Mouse (Mus musculus) brown adipose tissue, adult 24 weeks (tissue): ENCODE measurements around the gene Acp4. TPM values are rescaled to one million over a fixed set of nuclear protein-coding genes. Genes with fewer than 3 reads are reported as not detected.

Source experiments
- polyA plus RNA-seq: library from polyadenylated mRNA; stranded (reverse); fragments of >200 nt; gene quantifications from 2 replicates; pipeline ENCODE4 v1.2.4, GENCODE M21; 2012; ENCODE audit not compliant: missing spikeins, insufficient read depth, insufficient read length

Gene Acp4
- polyA plus RNA-seq, 1 experiment: not detected

Other genes with a start within 250 kb of the Acp4 start
- not detected in 2 replicates for gene Klk1b26, start 245.2 kb downstream of the Acp4 start, polyA plus RNA-seq
- not detected in 2 replicates for gene Klk1b27, start 205.1 kb downstream of the Acp4 start, polyA plus RNA-seq
- not detected in 2 replicates for gene Klk1b21, start 155.1 kb downstream of the Acp4 start, polyA plus RNA-seq
- not detected in 2 replicates for gene Klk1b22, start 144.7 kb downstream of the Acp4 start, polyA plus RNA-seq
- gene Klk1b16, start 120.6 kb downstream of the Acp4 start, polyA plus RNA-seq: not detected in 2 replicates
- not detected in 2 replicates for gene Klk1b24, start 69.1 kb downstream of the Acp4 start, polyA plus RNA-seq
- gene Klk1b3, start 59.2 kb downstream of the Acp4 start, polyA plus RNA-seq: not detected in 2 replicates
- not detected in 2 replicates for gene Klk1b4, start 49.9 kb downstream of the Acp4 start, polyA plus RNA-seq
- gene Klk1b5, start 41.4 kb downstream of the Acp4 start, polyA plus RNA-seq: not detected in 2 replicates
- not detected in 2 replicates for gene Klk1, start 32.0 kb downstream of the Acp4 start, polyA plus RNA-seq
- gene Gm36864, start 21.2 kb downstream of the Acp4 start, polyA plus RNA-seq: not detected in 2 replicates
- gene 1700028J19Rik, start 10.7 kb downstream of the Acp4 start, polyA plus RNA-seq: not detected in 2 replicates
- gene 2410002F23Rik, start 10.7 kb downstream of the Acp4 start, polyA plus RNA-seq: 5.5 and 5.7 TPM in 2 replicates
- not detected in 2 replicates for gene Gm15517, start 4.1 kb upstream of the Acp4 start, polyA plus RNA-seq
- gene Clec11a, start 49.5 kb upstream of the Acp4 start, polyA plus RNA-seq: 1.4 and 1.8 TPM in 2 replicates
- 0.59 and 1.0 TPM in 2 replicates for gene Shank1, start 52.9 kb upstream of the Acp4 start, polyA plus RNA-seq
- gene Syt3, start 126.7 kb upstream of the Acp4 start, polyA plus RNA-seq: 3.2 and 4.9 TPM in 2 replicates
- not detected in 2 replicates for gene 1700008O03Rik, start 128.4 kb upstream of the Acp4 start, polyA plus RNA-seq
- not detected in 2 replicates for gene Lrrc4b, start 171.6 kb upstream of the Acp4 start, polyA plus RNA-seq
- not detected in 2 replicates for gene Aspdh, start 208.0 kb upstream of the Acp4 start, polyA plus RNA-seq
- 25.2 and 29.4 TPM in 2 replicates for gene Josd2, start 210.6 kb upstream of the Acp4 start, polyA plus RNA-seq
- gene Emc10, start 239.2 kb upstream of the Acp4 start, polyA plus RNA-seq: 80.2 and 97.6 TPM in 2 replicates
- 3.2 and 3.6 TPM in 2 replicates for gene Fam71e1, start 239.2 kb upstream of the Acp4 start, polyA plus RNA-seq